Mouse (Mus musculus): ENCODE measurements around the gene Nufip2. TPM values are rescaled to one million over a fixed set of nuclear protein-coding genes. Genes with fewer than 3 reads are reported as not detected.

Nufip2 gene
- total RNA-seq, 4 experiments from 2014 or later = 72.4 to 86.8 (median 77.3) TPM

Other genes with a start within 250 kb of the Nufip2 start
- gene Coro6, start 223.7 kb upstream of the Nufip2 start, total RNA-seq (2022) = 10 to 100 TPM; 24.5 to 34.0 (median 28.6) TPM
- gene Ankrd13b, start 196.5 kb upstream of the Nufip2 start, total RNA-seq (2022) = 10 to 100 TPM; 71.2 to 78.4 (median 73.7) TPM
- gene Git1, start 192.6 kb upstream of the Nufip2 start, total RNA-seq (2022) = 100 to 1,000 TPM; 266 to 292 (median 282) TPM
- gene Abhd15, start 171.0 kb upstream of the Nufip2 start, total RNA-seq (2022) = 1 to 10 TPM; 1.0 to 2.4 (median 1.6) TPM
- gene Trp53i13, start 170.2 kb upstream of the Nufip2 start, total RNA-seq (2022) = 1 to 10 TPM; 4.9 to 9.1 (median 8.8) TPM
- gene Gm10392, start 167.0 kb upstream of the Nufip2 start, total RNA-seq (2022) = under 1 TPM in 1 of 4 experiments, not detected in 3; 0.20 TPM
- gene Taok1, start 78.3 kb upstream of the Nufip2 start, total RNA-seq (2022) = 100 to 1,000 TPM in 2 of 4 experiments, 10 to 100 TPM in 2; 99.9 to 115 (median 107) TPM
- gene Cryba1, start 39.1 kb downstream of the Nufip2 start, total RNA-seq (2022) = not detected
- 100 to 1,000 TPM; 136 to 156 (median 149) TPM for gene Myo18a, start 77.1 kb downstream of the Nufip2 start, total RNA-seq (2022)
- not detected for gene Gm10277, start 101.6 kb downstream of the Nufip2 start, total RNA-seq (2022)
- gene Pipox, start 207.9 kb downstream of the Nufip2 start, total RNA-seq (2022) = 1 to 10 TPM; 1.8 to 3.4 (median 2.4) TPM
- 100 to 1,000 TPM; 139 to 164 (median 153) TPM for gene Sez6, start 244.6 kb downstream of the Nufip2 start, total RNA-seq (2022)